Mouse (Mus musculus): ENCODE results near the gene Eif3i. TPM values are rescaled to one million over a fixed set of nuclear protein-coding genes. Genes with fewer than 3 reads are reported as not detected.
A peak's percentile ranks its signal among the peaks of the same experiment; 100 is the strongest.

Gene Eif3i
- polyA plus RNA-seq, 1 experiment from 2014 or later: 257 TPM

- Histone ChIP-seq H3K27ac (no peak overlapping the region), H3K9ac (no peak overlapping the region), H3K4me2 (replicated peaks) (peak overlapping the region; percentile 82), H3K36me3 (peaks cover 48% of the 10 kb centered on the region), H3K27me3 (no peaks in the 10 kb centered on the region), H3K4me1 (peaks cover 26% of the 10 kb centered on the region), H3K9me3 (no peaks in the 10 kb centered on the region), H3K4me3 (no peak overlapping the region)
- no peak for ATAC-seq (ENCODE audit: insufficient number of reproducible peaks, insufficient read depth, low FRiP score, low TSS enrichment)
- WGBS: 43% methylated on average over 4 of the region's 4 CpGs
Observed at GRCm38 (mm10) chr4:129625496-129625895, 25.0 kb upstream of the Eif3i start.

GRCm38 (mm10) chr4:129625029-129625370 is 24.6 kb upstream of the Eif3i start:
- H3K27ac ChIP-seq: peak overlapping the region; percentile 89
- 3% methylated on average over 6 of the region's 6 CpGs for WGBS
- peak overlapping the region; percentile 82 for H3K4me2 ChIP-seq (replicated peaks)
- peak overlapping the region; percentile 64 for H3K4me3 ChIP-seq
- H3K9ac ChIP-seq: peak overlapping the region; percentile 27; the same call in 1 of the 2 replicates
- H3K27me3 ChIP-seq: no peaks in the 10 kb centered on the region
- peaks cover 26% of the 10 kb centered on the region for H3K4me1 ChIP-seq
- 0 out of 2 replicates have a peak, but pooled peaks have one; percentile 8 for ATAC-seq (ENCODE audit: insufficient number of reproducible peaks, insufficient read depth, low FRiP score, low TSS enrichment)
- peaks cover 44% of the 10 kb centered on the region for H3K36me3 ChIP-seq
- H3K9me3 ChIP-seq: no peaks in the 10 kb centered on the region

GRCm38 (mm10) chr4:129624281-129625028 is 24.0 kb upstream of the Eif3i start:
- Histone ChIP-seq H3K4me2 (replicated peaks) (peak overlapping the region; percentile 82), H3K9me3 (no peaks in the 10 kb centered on the region), H3K4me1 (peaks cover 26% of the 10 kb centered on the region), H3K27me3 (no peaks in the 10 kb centered on the region), H3K4me3 (peak overlapping the region; percentile 64), H3K9ac (peak overlapping the region; percentile 76), H3K27ac (peak overlapping the region; percentile 89), H3K36me3 (peaks cover 40% of the 10 kb centered on the region)
- under 1% methylated on average over 18 of the region's 18 CpGs for WGBS
- peak; percentile 84 for ATAC-seq (ENCODE audit: insufficient number of reproducible peaks, insufficient read depth, low FRiP score, low TSS enrichment)

- Histone ChIP-seq H3K27me3 (no peaks in the 10 kb centered on the region), H3K9ac (peak within 1 kb of the TSS; percentile 76), H3K4me3 (peak within 1 kb of the TSS; percentile 64), H3K4me1 (peaks cover 26% of the 10 kb centered on the region), H3K27ac (peak within 1 kb of the TSS; percentile 89), H3K9me3 (no peaks in the 10 kb centered on the region), H3K4me2 (replicated peaks) (peak within 1 kb of the TSS; percentile 82), H3K36me3 (peaks cover 32% of the 10 kb centered on the region)
- no peak for ATAC-seq (ENCODE audit: insufficient number of reproducible peaks, insufficient read depth, low FRiP score, low TSS enrichment)
- WGBS: under 1% methylated on average over 10 of the region's 10 CpGs
Observed at GRCm38 (mm10) chr4:129623681-129624091, 23.2 kb upstream of the Eif3i start, which contains the start of gene Ccdc28b. Gene Ccdc28b, minus strand, starts transcription at chr4:129623947.

- peak overlapping the region; percentile 76 for H3K9ac ChIP-seq
- H3K27ac ChIP-seq: peak overlapping the region; percentile 89
- no peak for ATAC-seq (ENCODE audit: insufficient number of reproducible peaks, insufficient read depth, low FRiP score, low TSS enrichment)
- peaks cover 25% of the 10 kb centered on the region for H3K36me3 ChIP-seq
- peaks cover 31% of the 10 kb centered on the region for H3K4me1 ChIP-seq
- H3K4me3 ChIP-seq: peak overlapping the region; percentile 64
- 22% methylated on average over 8 of the region's 8 CpGs for WGBS
- no peaks in the 10 kb centered on the region for H3K27me3 ChIP-seq
- H3K4me2 ChIP-seq (replicated peaks): peak overlapping the region; percentile 82
- H3K9me3 ChIP-seq: no peaks in the 10 kb centered on the region
Observed at GRCm38 (mm10) chr4:129622803-129623535, 22.5 kb upstream of the Eif3i start.

GRCm38 (mm10) chr4:129622120-129622802 is 21.8 kb upstream of the Eif3i start:
- peak overlapping the region; percentile 82 for H3K4me2 ChIP-seq (replicated peaks)
- no peak for ATAC-seq (ENCODE audit: insufficient number of reproducible peaks, insufficient read depth, low FRiP score, low TSS enrichment)
- no peaks in the 10 kb centered on the region for H3K9me3 ChIP-seq
- H3K4me3 ChIP-seq: peak overlapping the region; percentile 64; the same call in 1 of the 2 replicates
- no peak overlapping the region for H3K9ac ChIP-seq
- H3K27me3 ChIP-seq: no peaks in the 10 kb centered on the region
- H3K36me3 ChIP-seq: peaks cover 20% of the 10 kb centered on the region
- no peak overlapping the region for H3K27ac ChIP-seq
- 75% methylated on average over 11 of the region's 11 CpGs for WGBS
- H3K4me1 ChIP-seq: peaks cover 34% of the 10 kb centered on the region

GRCm38 (mm10) chr4:129621283-129621841 is 20.9 kb upstream of the Eif3i start:
- no peak for ATAC-seq (ENCODE audit: insufficient number of reproducible peaks, insufficient read depth, low FRiP score, low TSS enrichment)
- H3K9ac ChIP-seq: no peak overlapping the region
- H3K4me3 ChIP-seq: no peak overlapping the region
- peaks cover 19% of the 10 kb centered on the region for H3K36me3 ChIP-seq
- no peaks in the 10 kb centered on the region for H3K9me3 ChIP-seq
- H3K4me1 ChIP-seq: peaks cover 34% of the 10 kb centered on the region
- WGBS: 77% methylated on average over 8 of the region's 8 CpGs
- no peaks in the 10 kb centered on the region for H3K27me3 ChIP-seq
- H3K27ac ChIP-seq: no peak overlapping the region
- H3K4me2 ChIP-seq (replicated peaks): no peak overlapping the region

- H3K9me3 ChIP-seq: no peaks in the 10 kb centered on the region
- no peak for ATAC-seq (ENCODE audit: insufficient number of reproducible peaks, insufficient read depth, low FRiP score, low TSS enrichment)
- WGBS: 87% methylated on average over 11 of the region's 11 CpGs
- no peak overlapping the region for H3K9ac ChIP-seq
- peaks cover 32% of the 10 kb centered on the region for H3K4me1 ChIP-seq
- no peak overlapping the region for H3K27ac ChIP-seq
- H3K4me2 ChIP-seq (replicated peaks): no peak overlapping the region
- peaks cover 20% of the 10 kb centered on the region for H3K36me3 ChIP-seq
- H3K4me3 ChIP-seq: no peak overlapping the region
- no peaks in the 10 kb centered on the region for H3K27me3 ChIP-seq
Observed at GRCm38 (mm10) chr4:129620419-129621282, 20.2 kb upstream of the Eif3i start.

GRCm38 (mm10) chr4:129618786-129619691 is 18.6 kb upstream of the Eif3i start, which contains the start of gene Iqcc:
Gene Iqcc, minus strand, starts transcription at chr4:129619099.
- Histone ChIP-seq H3K4me3 (peak within 1 kb of the TSS; percentile 59), H3K4me1 (peaks cover 18% of the 10 kb centered on the region), H3K36me3 (peaks cover 20% of the 10 kb centered on the region), H3K9me3 (no peaks in the 10 kb centered on the region), H3K9ac (peak within 1 kb of the TSS; percentile 75), H3K4me2 (replicated peaks) (peak within 1 kb of the TSS; percentile 74), H3K27ac (peak within 1 kb of the TSS; percentile 81), H3K27me3 (no peaks in the 10 kb centered on the region)
- WGBS: 4% methylated on average over 44 of the region's 44 CpGs
- peak; percentile 89 for ATAC-seq (ENCODE audit: insufficient number of reproducible peaks, insufficient read depth, low FRiP score, low TSS enrichment)

- H3K9ac ChIP-seq: peak overlapping the region; percentile 75
- peaks cover 20% of the 10 kb centered on the region for H3K36me3 ChIP-seq
- peaks cover 15% of the 10 kb centered on the region for H3K4me1 ChIP-seq
- H3K4me2 ChIP-seq (replicated peaks): peak overlapping the region; percentile 74
- 96% methylated on average over 5 of the region's 5 CpGs for WGBS
- H3K27me3 ChIP-seq: no peaks in the 10 kb centered on the region
- H3K9me3 ChIP-seq: no peaks in the 10 kb centered on the region
- no peak overlapping the region for H3K27ac ChIP-seq
- ATAC-seq (ENCODE audit: insufficient number of reproducible peaks, insufficient read depth, low FRiP score, low TSS enrichment): no peak
- H3K4me3 ChIP-seq: peak overlapping the region; percentile 59
Observed at GRCm38 (mm10) chr4:129618031-129618430, 17.6 kb upstream of the Eif3i start.
